ENCODE assay signal across 22 mouse cellular contexts in the genomic region with DNA sequence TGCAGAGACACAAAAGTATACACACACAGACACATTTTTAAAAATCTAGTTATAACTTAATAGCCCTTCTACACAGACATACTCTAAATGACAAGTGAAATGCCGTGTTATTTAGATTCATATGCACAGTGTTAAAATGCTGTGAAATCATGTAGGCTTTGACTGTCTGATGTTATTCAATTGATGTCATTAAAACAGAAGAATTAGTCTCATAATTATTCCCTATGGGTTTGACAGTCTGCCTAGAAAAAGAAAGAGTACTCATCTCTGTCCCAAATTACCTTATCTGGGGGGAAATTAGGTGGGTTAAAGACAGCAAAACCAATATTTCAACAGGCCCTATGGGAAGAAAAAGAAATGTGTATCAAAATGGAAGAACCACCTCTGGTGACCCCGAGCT.
A peak's percentile ranks its signal among the peaks of the same experiment; 100 is the strongest.
DNase-seq lines count a peak whose midpoint lies in the region; ATAC-seq lines count a peak whose summit lies in the region.
"Had no signal": no experiment of that assay in that cellular context is flagged by ENCODE, and none has a peak within 500 bp of the region (broad histone marks: within the 10 kb centered on the region; RNA-seq: fewer than 3 reads in every experiment).

No protein-coding gene starts in this region.

- H3K27me3 ChIP-seq in forebrain, embryonic 13.5 days = no peaks in the 10 kb centered on the region
- H3K27me3 ChIP-seq in forebrain, embryonic 10.5 days (ENCODE audit: poor library complexity, severe bottlenecking) = no peaks in the 10 kb centered on the region
- H3K27me3 ChIP-seq in midbrain, embryonic 15.5 days (replicated peaks) = no peaks in the 10 kb centered on the region
- no peaks in the 10 kb centered on the region for H3K27me3 ChIP-seq in midbrain, embryonic 10.5 days (ENCODE audit: low read depth, poor library complexity, severe bottlenecking)
- H3K27me3 ChIP-seq in forebrain, embryonic 14.5 days (replicated peaks; ENCODE audit: control insufficient read depth, insufficient read depth, low read length) = no peaks in the 10 kb centered on the region
- no peaks in the 10 kb centered on the region for H3K27me3 ChIP-seq in neural tube, embryonic 14.5 days (ENCODE audit: control insufficient read depth, insufficient read depth, low read length)
- H3K27me3 ChIP-seq: embryonic facial prominence, embryonic 15.5 days; intestine, embryonic 15.5 days had no signal

- WGBS in forebrain, embryonic 13.5 days = 86% methylated on average over 2 of the region's 2 CpGs
- 86% methylated on average over 2 of the region's 2 CpGs for WGBS in forebrain, embryonic 10.5 days
- 83% methylated on average over 2 of the region's 2 CpGs for WGBS in midbrain, embryonic 15.5 days
- 93% methylated on average over 2 of the region's 2 CpGs for WGBS in midbrain, embryonic 10.5 days
- WGBS in forebrain, embryonic 14.5 days = 84% methylated on average over 2 of the region's 2 CpGs
- WGBS in neural tube, embryonic 14.5 days = 51% methylated on average over 2 of the region's 2 CpGs

- H3K27ac ChIP-seq in forebrain, embryonic 13.5 days = peak overlapping the region; percentile 6; the same call in 1 of the 2 replicates
- H3K27ac ChIP-seq in forebrain, embryonic 10.5 days = no peak overlapping the region
- no peak overlapping the region for H3K27ac ChIP-seq in midbrain, embryonic 15.5 days
- no peak overlapping the region for H3K27ac ChIP-seq in midbrain, embryonic 10.5 days (replicated peaks)
- no peak overlapping the region for H3K27ac ChIP-seq in forebrain, embryonic 14.5 days (ENCODE audit: low read depth, low read length)
- H3K27ac ChIP-seq in neural tube, embryonic 14.5 days (ENCODE audit: low read depth, low read length) = peak overlapping the region; percentile 6; the same call in 1 of the 2 replicates
- H3K27ac ChIP-seq: embryonic facial prominence, embryonic 15.5 days; heart, embryonic 10.5 days; intestine, embryonic 15.5 days had no signal

- H3K4me3 ChIP-seq in forebrain, embryonic 13.5 days = no peak overlapping the region
- no peak overlapping the region for H3K4me3 ChIP-seq in forebrain, embryonic 10.5 days
- H3K4me3 ChIP-seq in midbrain, embryonic 15.5 days = no peak overlapping the region
- no peak overlapping the region for H3K4me3 ChIP-seq in midbrain, embryonic 10.5 days
- no peak overlapping the region for H3K4me3 ChIP-seq in forebrain, embryonic 14.5 days (ENCODE audit: low read depth, low read length)
- H3K4me3 ChIP-seq in neural tube, embryonic 14.5 days (ENCODE audit: low read depth, low read length) = no peak overlapping the region
- H3K4me3 ChIP-seq: embryonic facial prominence, embryonic 15.5 days; heart, embryonic 10.5 days; intestine, embryonic 15.5 days had no signal

- H3K36me3 ChIP-seq in forebrain, embryonic 13.5 days (ENCODE audit: poor library complexity, severe bottlenecking) = peaks cover 16% of the 10 kb centered on the region; the same call in 1 of the 2 replicates
- H3K36me3 ChIP-seq in forebrain, embryonic 10.5 days (replicated peaks) = peaks cover 24% of the 10 kb centered on the region
- no peaks in the 10 kb centered on the region for H3K36me3 ChIP-seq in midbrain, embryonic 15.5 days (replicated peaks)
- H3K36me3 ChIP-seq in midbrain, embryonic 10.5 days = peaks cover 25% of the 10 kb centered on the region
- H3K36me3 ChIP-seq in forebrain, embryonic 14.5 days (ENCODE audit: control insufficient read depth, insufficient read depth, low read length) = no peaks in the 10 kb centered on the region
- H3K36me3 ChIP-seq in neural tube, embryonic 14.5 days (ENCODE audit: control insufficient read depth, insufficient read depth, low read length) = no peaks in the 10 kb centered on the region
- H3K36me3 ChIP-seq: embryonic facial prominence, embryonic 15.5 days; heart, embryonic 10.5 days; intestine, embryonic 15.5 days had no signal

- H3K9me3 ChIP-seq in forebrain, embryonic 13.5 days (replicated peaks) = peaks cover 5% of the 10 kb centered on the region; the same call in 1 of the 2 replicates
- peaks cover 6% of the 10 kb centered on the region; the same call in 1 of the 2 replicates for H3K9me3 ChIP-seq in forebrain, embryonic 10.5 days
- no peaks in the 10 kb centered on the region for H3K9me3 ChIP-seq in midbrain, embryonic 15.5 days
- peaks cover 15% of the 10 kb centered on the region; the same call in 1 of the 2 replicates for H3K9me3 ChIP-seq in midbrain, embryonic 10.5 days (replicated peaks)
- no peaks in the 10 kb centered on the region for H3K9me3 ChIP-seq in forebrain, embryonic 14.5 days (replicated peaks; ENCODE audit: control insufficient read depth, low read length)
- no peaks in the 10 kb centered on the region for H3K9me3 ChIP-seq in neural tube, embryonic 14.5 days (ENCODE audit: control insufficient read depth, low read length)
- H3K9me3 ChIP-seq: embryonic facial prominence, embryonic 15.5 days; heart, embryonic 10.5 days; intestine, embryonic 15.5 days had no signal

- H3K9ac ChIP-seq in forebrain, embryonic 13.5 days = no peak overlapping the region
- no peak overlapping the region for H3K9ac ChIP-seq in midbrain, embryonic 15.5 days
- no peak overlapping the region for H3K9ac ChIP-seq in forebrain, embryonic 14.5 days (ENCODE audit: low read length)
- no peak overlapping the region for H3K9ac ChIP-seq in neural tube, embryonic 14.5 days (replicated peaks; ENCODE audit: low read depth, low read length)
- H3K9ac ChIP-seq: embryonic facial prominence, embryonic 15.5 days; intestine, embryonic 15.5 days had no signal

- ATAC-seq in forebrain, embryonic 13.5 days = peak; percentile 57; the same call in 1 of the 2 replicates
- 0 out of 2 replicates have a peak, but pooled peaks have one; percentile 6 for ATAC-seq in midbrain, embryonic 15.5 days (replicated peaks)
- 0 out of 2 replicates have a peak, but pooled peaks have one; percentile 10 for ATAC-seq in forebrain, embryonic 14.5 days
- no peak for ATAC-seq in neural tube, embryonic 14.5 days (ENCODE audit: low read depth)
- ATAC-seq in cerebellum, adult (ENCODE audit: insufficient number of reproducible peaks, low FRiP score, low TSS enrichment) = no peak
- ATAC-seq: activated CD4-positive, CD25-positive, alpha-beta regulatory T cell, adult 4 months; intestine, embryonic 15.5 days had no signal

- no peaks in the 10 kb centered on the region for H3K4me1 ChIP-seq in forebrain, embryonic 13.5 days
- H3K4me1 ChIP-seq in forebrain, embryonic 10.5 days = peaks cover 8% of the 10 kb centered on the region; the same call in 1 of the 2 replicates
- peaks cover 6% of the 10 kb centered on the region; the same call in 1 of the 2 replicates for H3K4me1 ChIP-seq in midbrain, embryonic 15.5 days
- H3K4me1 ChIP-seq in midbrain, embryonic 10.5 days = peaks cover 3% of the 10 kb centered on the region; the same call in 1 of the 2 replicates
- H3K4me1 ChIP-seq in forebrain, embryonic 14.5 days (ENCODE audit: control insufficient read depth, insufficient read depth, low read length) = no peaks in the 10 kb centered on the region
- H3K4me1 ChIP-seq in neural tube, embryonic 14.5 days (ENCODE audit: control insufficient read depth, insufficient read depth, low read length) = no peaks in the 10 kb centered on the region
- H3K4me1 ChIP-seq: embryonic facial prominence, embryonic 15.5 days; heart, embryonic 10.5 days; intestine, embryonic 15.5 days had no signal

- DNase-seq in forebrain, embryonic 10.5 days (ENCODE audit: extremely low spot score, low spot score) = no peak
- no peak for DNase-seq in midbrain, embryonic 10.5 days (ENCODE audit: low spot score)
- DNase-seq in forebrain, embryonic 14.5 days (ENCODE audit: low spot score) = peak; percentile 47
- no peak for DNase-seq in right cerebral cortex, postnatal 25 days
- DNase-seq: adrenal gland, postnatal 25 days; cerebellum, adult 11 months; cerebellum, adult 8-10 months; cerebellum, postnatal 14 days; embryo, embryonic 11 days; gastrocnemius, postnatal 10 days; heart, adult 18-20 months; heart, postnatal 10 days; heart, postnatal 4 days; kidney, adult 18-20 months had no signal

- no peak overlapping the region for H3K4me2 ChIP-seq in forebrain, embryonic 13.5 days
- no peak overlapping the region for H3K4me2 ChIP-seq in midbrain, embryonic 15.5 days
- H3K4me2 ChIP-seq in forebrain, embryonic 14.5 days (ENCODE audit: low read length) = no peak overlapping the region
- H3K4me2 ChIP-seq in neural tube, embryonic 14.5 days (ENCODE audit: low read depth, low read length) = no peak overlapping the region
- H3K4me2 ChIP-seq: embryonic facial prominence, embryonic 15.5 days; intestine, embryonic 15.5 days had no signal

Comparison
In these comparisons a context has a peak if more than half of its experiments do, and no peak if none do; other contexts are left out.
1. H3K27ac ChIP-seq: peak in forebrain, embryonic 13.5 days (single experiment) and neural tube, embryonic 14.5 days (single experiment); none in forebrain, embryonic 10.5 days (single experiment), midbrain, embryonic 15.5 days (single experiment), midbrain, embryonic 10.5 days (single experiment) and forebrain, embryonic 14.5 days (single experiment).
2. ATAC-seq: peak in forebrain, embryonic 13.5 days (single experiment), midbrain, embryonic 15.5 days (single experiment) and forebrain, embryonic 14.5 days (single experiment); none in neural tube, embryonic 14.5 days (single experiment) and cerebellum, adult (single experiment).